Mouse (Mus musculus): ENCODE measurements at regions not wholly inside any gene's neighbourhood (a gene's known extent, or its start where the extent isn't known, plus 50 kb on each side); places are given as distances from the start of the nearest gene placed in this dataset.

GRCm38 (mm10) chr4:9132982-9133625 lies 894.3 kb upstream of the Car8 start:
- DNase-seq (ENCODE audit: low spot score) = no peak

GRCm38 (mm10) chr4:9132356-9132755 lies 893.5 kb upstream of the Car8 start:
- no peak for DNase-seq (ENCODE audit: low spot score)

- no peak for DNase-seq (ENCODE audit: low spot score)
Measured at GRCm38 (mm10) chr4:9131610-9132009, 892.8 kb upstream of the Car8 start.

- DNase-seq (ENCODE audit: low spot score) = no peak
Measured at GRCm38 (mm10) chr4:9125236-9125963, 886.6 kb upstream of the Car8 start.

DNA sequence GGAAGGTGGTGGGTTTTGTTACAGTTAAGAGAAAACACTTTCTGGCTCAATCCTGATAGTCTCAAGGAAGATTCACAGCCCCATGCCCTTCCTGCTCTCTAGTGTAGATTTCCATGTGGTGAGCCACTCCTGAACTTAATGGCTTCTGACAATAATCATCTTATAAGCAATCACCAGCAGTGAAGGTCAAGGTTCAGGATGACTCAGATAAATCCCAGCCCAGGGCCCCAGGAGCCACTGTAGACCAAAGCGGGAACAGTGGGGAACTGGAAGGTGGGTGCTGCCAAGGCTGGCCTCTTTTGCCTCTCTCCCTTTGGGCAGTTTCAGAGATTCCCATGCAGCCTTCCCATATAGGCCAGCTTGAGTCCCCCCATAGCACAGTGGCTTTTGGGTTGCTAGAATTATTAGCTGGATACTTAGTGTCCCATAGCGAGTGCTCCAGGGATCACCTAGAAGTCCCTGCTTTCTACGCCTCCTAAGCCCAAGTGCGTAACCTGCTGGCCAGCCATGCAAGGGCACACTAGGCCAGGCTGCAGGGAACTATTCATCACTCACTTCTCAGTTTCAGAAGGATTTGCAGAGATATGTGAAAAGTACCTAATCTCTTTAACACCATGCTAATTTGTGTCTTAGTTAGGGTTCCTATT lies 885.9 kb upstream of the Car8 start:
- DNase-seq (ENCODE audit: low spot score) = no peak

DNA sequence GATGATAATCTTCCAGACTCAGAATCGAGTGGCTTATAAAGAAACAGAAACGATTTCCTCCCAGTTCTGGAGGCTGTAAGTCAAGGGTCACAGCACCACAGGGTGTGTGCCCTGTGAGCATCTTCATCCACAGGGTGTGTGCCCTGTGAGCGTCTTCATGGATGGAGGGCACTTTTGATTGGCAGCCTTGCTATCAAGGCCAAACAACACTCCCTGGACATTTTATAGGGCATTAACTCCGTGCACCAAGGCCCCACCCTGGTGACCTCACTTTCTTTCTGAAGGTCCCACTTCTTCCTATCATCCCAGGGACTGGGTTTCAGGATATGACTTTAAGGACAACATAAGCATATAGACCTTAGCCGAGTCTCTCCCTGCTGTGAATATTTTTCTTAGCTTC lies 885.3 kb upstream of the Car8 start:
- DNase-seq (ENCODE audit: low spot score) = no peak

DNA sequence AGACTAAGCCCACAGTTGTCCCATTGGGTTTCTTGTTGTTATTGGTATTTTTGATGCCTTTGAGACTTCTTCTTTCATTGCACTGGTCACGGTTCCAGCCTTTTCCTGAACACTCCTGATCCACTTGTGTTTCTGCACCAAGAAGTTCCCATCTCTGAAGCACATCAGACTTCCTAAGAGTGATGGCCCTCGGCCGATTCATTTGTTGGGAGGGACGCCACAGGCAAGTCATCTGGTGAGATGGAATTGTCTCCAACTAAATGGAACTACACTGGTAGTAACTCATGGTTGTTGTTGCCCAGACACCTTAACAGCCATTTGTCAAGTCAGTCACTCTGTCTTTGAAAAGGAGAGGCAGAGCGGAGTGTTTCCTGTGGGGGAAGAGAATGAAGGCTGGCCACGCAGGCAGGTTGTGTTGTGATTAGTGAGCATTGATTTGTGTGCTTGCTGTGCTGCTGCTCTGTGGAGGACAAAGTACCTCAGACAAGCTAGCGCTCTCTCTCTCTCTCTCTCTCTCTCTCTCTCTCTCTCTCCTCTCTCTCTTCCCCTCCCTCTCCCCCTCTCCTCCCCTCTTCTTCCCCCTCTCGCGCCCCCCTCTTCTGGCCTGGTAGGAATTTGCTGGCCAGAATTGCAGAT lies 884.7 kb upstream of the Car8 start:
- DNase-seq (ENCODE audit: low spot score) = no peak

DNA sequence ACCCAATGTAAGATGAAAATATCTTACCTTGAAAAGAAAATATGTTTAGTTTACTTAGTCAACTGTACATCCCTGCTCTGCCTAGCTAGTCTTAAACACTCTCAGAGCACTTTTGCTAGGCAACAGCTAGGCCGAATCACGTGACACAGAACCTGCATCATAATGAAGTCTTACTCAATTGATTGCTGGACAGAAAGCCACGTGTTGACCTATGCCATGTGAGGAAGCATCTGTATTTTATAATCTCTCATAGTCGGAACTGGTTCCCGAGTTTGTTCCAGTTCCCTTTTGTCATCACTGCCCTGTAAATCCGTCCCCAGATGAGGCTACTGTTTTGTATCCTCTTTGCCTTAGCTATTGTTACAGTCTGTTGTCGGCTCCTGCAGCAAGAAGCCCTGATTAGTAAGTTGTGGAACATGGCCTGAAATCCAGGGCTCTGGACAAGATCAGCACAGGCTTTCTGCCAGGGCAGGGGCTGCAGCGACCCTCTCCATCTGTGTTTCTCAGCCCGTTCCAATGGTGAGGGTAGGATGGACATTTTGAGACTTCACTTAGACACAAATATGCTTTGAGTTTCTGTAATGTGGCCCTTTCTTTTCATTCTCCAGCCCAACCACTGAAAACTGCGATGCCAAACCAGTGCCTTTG lies 883.9 kb upstream of the Car8 start:
- DNase-seq (ENCODE audit: low spot score) = no peak

DNA sequence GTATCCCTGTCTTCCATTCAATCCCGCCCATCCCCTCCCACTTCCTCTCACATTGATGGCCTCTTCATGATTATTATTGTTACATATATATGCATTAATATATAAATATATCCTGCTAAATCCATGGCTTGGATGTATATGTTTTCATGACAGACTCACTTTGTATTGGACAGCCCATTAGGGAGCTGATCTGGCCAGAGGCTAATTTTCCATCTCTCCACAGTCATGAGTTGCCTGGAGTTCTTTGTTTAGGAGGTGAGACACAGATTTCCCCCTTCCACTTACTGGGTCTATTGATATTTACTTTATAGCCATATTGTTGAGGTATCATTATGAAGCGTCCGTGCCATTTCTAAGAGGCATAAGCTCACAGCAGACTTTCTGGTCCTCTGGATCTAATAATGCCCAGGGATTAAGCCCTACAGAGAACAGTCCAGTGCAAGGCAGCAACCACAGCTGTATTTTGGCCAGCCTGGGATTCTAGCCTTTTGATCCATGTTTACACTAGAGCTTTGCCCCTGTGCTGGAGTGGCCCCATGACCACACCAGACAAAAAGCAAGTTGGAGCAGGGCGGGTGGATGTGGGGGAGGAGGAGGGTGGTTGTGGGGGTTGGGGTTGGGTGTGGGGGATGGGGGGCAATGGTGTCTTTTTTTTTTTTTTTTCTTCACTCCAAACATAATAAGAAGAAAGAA lies 878.3 kb upstream of the Car8 start:
- DNase-seq (ENCODE audit: low spot score) = no peak

DNA sequence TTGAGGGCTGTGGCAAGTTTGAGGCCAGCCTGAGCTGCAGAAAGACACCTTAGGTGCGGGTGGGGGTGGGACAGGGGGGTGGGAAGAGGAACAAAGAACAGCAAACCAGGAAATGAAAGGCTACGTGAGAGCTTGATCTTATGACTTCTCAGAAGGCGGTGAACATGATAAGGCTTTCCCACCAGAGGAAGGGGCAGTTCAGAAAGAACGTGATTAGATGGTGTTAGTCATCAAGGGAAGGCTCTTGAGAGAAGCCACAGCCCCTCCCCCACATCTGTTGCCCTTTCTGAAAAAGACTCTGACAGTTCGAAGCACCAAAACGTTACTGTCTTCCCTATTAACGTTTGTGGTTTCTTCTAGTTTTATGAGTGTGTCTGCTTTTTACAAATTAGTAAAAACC lies 877.0 kb upstream of the Car8 start:
- DNase-seq (ENCODE audit: low spot score) = no peak

- DNase-seq (ENCODE audit: low spot score) = no peak
Measured at GRCm38 (mm10) chr4:9113982-9114381, 875.1 kb upstream of the Car8 start.

DNA sequence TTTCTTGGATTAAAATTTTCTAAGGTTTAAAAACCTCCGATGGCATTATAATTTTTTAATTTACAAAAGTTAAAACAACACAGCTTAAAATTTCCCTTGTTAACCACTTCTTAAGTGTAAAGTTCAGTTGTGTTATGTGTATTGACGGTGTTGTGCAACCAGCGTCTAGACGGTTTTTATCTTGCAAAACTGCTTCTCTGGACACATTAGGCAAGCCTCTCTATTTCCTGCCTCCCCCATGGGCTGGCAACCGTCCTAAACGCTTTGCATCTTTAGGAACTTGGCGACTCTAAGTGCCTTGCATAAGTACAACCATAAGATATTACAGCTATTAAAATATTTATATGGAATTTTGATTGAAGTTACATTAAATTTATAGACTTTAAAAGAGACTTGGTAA lies 871.5 kb upstream of the Car8 start:
- no peak for DNase-seq (ENCODE audit: low spot score)

GRCm38 (mm10) chr4:9107295-9107694 lies 868.5 kb upstream of the Car8 start:
- DNase-seq (ENCODE audit: low spot score) = peak; percentile 46

DNA sequence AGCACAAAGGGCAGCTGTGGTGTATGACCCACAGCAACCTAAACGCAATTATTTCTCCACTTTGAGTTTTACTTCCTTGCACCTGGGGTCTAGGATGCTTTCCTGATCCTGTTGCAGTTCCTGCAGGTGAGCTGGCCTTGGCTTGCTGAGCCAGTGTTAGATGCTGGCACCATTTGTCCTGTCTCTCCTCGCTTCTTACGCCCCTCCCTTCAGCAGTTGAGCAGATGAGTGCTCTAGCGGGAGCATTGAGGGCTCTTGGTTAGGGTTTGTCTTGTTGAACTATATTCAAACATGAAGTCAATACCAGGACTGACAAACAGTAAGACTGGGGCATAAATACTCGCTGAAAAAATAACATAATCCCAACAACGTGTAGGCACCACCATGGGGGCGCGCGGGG lies 867.9 kb upstream of the Car8 start:
- DNase-seq (ENCODE audit: low spot score) = no peak

DNA sequence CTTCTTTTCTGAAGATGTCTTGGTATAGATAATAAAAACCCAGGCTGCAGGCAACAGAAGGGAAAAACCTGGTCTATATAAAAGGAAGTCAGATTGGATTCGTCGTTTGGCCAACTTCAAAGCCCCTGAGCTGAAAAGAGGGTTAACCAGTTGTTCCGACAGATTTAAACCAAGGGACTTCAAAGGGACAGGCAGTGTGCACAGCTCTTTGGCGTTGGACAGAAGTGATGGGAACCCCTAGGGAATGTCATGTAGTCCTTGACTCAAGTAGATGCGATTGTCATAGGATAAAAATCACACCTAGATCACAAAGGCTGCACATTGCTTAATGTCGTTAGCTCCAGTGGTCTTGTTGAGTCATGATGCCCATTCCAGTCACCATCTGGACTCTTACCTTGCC lies 865.8 kb upstream of the Car8 start:
- no peak for DNase-seq (ENCODE audit: low spot score)

GRCm38 (mm10) chr4:9103958-9104357 lies 865.1 kb upstream of the Car8 start:
- DNase-seq (ENCODE audit: low spot score) = no peak

DNA sequence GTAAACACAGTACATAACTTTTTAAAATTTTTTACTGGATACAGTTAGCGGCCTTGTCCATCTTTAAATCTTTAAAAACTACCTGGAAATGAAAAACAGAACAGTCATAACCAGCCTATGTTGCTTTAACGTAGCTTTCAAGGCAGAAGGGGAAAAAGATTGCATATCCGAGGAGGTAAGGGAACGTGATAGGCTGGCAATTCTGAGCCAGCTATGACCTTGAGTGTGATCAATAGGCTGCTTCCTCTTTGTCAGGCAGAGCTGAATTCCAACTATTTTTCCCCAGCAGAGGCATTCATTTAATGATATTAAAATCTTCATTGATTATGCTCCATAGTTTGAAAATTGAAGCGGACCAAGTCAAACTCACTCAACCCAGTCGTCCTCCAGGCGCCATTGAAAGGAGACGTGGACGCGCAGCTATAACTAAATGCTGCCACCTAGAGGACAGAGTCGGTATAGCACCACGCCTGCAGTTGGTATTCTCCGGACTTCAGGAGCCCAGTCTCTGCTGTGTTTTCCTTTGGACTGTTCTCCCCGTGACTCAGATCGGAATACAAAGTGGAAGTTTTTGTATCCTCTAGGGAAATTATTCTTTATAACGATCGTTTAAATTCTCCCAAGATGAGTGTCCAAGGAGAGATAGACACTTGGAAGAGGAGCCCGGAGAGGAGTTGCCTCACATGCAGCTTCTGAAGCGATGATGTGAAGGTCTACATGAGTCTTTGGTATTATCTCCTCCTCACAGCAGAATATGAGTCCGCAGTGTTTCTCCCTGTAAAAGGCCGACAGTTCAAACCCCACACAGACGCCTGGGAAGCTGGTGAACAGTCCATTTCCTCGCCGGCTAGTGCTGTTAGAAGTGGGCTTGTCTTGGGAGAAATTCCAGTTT lies 858.2 kb upstream of the Car8 start:
- DNase-seq (ENCODE audit: low spot score) = peak; percentile 90

DNA sequence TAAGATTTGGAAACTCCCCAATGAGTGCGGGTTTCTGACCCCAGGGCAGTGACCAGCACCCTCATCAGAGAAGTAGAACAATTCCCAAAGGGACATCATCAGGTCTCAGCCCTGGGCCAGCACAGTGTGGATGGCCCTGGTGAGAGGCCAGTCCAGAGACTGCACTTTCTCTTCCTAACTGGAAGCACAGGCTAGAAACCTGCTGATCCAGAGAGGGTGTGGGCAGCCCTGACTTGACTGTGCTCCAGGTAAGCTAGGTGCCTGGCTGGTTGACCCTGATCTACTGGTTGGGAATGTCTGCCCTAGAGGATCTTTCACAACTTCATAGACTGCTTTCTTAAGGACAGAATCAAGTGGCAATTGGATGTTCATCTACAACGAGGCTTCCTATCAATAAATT lies 857.4 kb upstream of the Car8 start:
- DNase-seq (ENCODE audit: low spot score) = no peak

DNA sequence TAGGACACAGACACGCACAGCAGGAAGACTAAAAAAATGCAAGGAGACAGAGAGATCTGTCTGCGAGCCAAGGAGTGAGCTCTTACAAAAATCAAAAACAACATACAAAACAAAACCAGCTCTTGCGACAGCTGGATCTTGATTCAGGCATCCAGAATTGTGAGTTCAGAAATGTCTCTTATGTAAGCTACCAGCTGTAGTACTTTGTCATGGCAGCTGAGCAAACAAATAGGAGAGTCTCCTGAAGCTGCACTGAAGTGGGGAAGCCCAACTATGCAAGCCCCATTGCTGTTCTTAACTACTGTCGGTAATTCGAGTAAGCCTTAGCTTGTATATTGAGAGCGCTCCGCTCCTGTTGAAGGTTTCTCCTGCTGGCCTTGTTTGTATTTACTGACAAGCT lies 856.8 kb upstream of the Car8 start:
- DNase-seq (ENCODE audit: low spot score) = peak; percentile 31

- peak; percentile 79 for DNase-seq (ENCODE audit: low spot score)
Measured at GRCm38 (mm10) chr4:9094522-9094921, 855.7 kb upstream of the Car8 start.

All from gastrocnemius, adult 18-20 months (tissue).